8 mouse cellular contexts compared by ENCODE assay signal in the genomic region with DNA sequence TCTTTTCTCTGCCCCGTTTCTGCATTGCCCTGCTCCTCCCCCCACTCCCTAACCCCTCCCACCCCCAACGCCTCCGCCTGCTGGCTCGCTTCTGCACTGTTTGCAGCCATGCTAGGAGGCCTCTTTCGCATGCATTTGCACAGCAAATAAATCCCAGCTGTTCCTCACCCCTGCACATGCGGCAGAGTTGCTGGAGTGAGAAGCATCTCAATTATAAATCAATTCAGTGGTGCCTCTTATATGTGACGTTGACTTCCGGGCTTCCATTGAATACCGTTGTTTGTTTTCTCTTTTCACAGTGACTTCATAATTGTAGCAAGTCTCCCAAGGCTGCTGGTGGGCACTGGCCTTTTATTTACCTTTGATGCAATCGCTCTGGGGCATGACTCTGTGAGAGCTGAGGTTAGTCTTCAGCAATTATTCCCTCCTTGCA.
DNase-seq lines count a peak whose midpoint lies in the region; ATAC-seq and TF ChIP-seq lines count a peak whose summit lies in the region.

No protein-coding gene starts in this region.

- H3K27ac ChIP-seq in heart, postnatal 0 days (ENCODE audit: low read depth) = no peak overlapping the region
- peak overlapping the region; percentile 81 for H3K27ac ChIP-seq in limb, embryonic 10.5 days
- H3K27ac ChIP-seq in midbrain, embryonic 11.5 days (ENCODE audit: low read depth, low read length) = no peak overlapping the region

- no peaks in the 10 kb centered on the region for H3K36me3 ChIP-seq in heart, postnatal 0 days (replicated peaks; ENCODE audit: control insufficient read depth, insufficient read depth, low read length)
- no peaks in the 10 kb centered on the region for H3K36me3 ChIP-seq in limb, embryonic 10.5 days
- H3K36me3 ChIP-seq in midbrain, embryonic 11.5 days (ENCODE audit: control insufficient read depth, insufficient read depth, low read length) = no peaks in the 10 kb centered on the region

- peak; percentile 39; the same call in 1 of the 2 replicates for ATAC-seq in heart, postnatal 0 days (ENCODE audit: insufficient read depth, low read depth)
- peak; percentile 86 for ATAC-seq in midbrain, embryonic 11.5 days (ENCODE audit: low FRiP score)
- no peak for ATAC-seq in megakaryocyte progenitor cell, adult 5-6 weeks (replicated peaks; ENCODE audit: poor library complexity)
- ATAC-seq in monocyte, adult 5-6 weeks (replicated peaks; ENCODE audit: insufficient number of reproducible peaks, low FRiP score, low TSS enrichment, poor library complexity, severe bottlenecking) = no peak

- intact Hi-C loops in gastrocnemius, postnatal 36 days (cut with DNase I) = no loop called here

- peak overlapping the region; percentile 35 for H3K4me2 ChIP-seq in heart, postnatal 0 days (ENCODE audit: low read depth, low read length)
- H3K4me2 ChIP-seq in midbrain, embryonic 11.5 days = peak overlapping the region; percentile 16; the same call in 1 of the 2 replicates

- TF ChIP-seq EP300 in heart, postnatal 0 days (IDR thresholded peaks at IDR 0.05; ENCODE audit: low read depth) = no peak

- no peaks in the 10 kb centered on the region; the same call in 1 of the 2 replicates for H3K4me1 ChIP-seq in heart, postnatal 0 days (ENCODE audit: control insufficient read depth, insufficient read depth)
- H3K4me1 ChIP-seq in limb, embryonic 10.5 days = peaks cover 17% of the 10 kb centered on the region
- H3K4me1 ChIP-seq in midbrain, embryonic 11.5 days (ENCODE audit: control insufficient read depth, insufficient read depth, low read length) = peaks cover 7% of the 10 kb centered on the region

- DNase-seq in gastrocnemius, postnatal 10 days = peak; percentile 25
- no peak for DNase-seq in gastrocnemius, postnatal 36 days
- DNase-seq in adrenal gland, postnatal 36 days = peak; percentile 37 to 56
- DNase-seq in heart, postnatal 0 days (ENCODE audit: low spot score) = peak; percentile 16
- DNase-seq in limb, embryonic 10.5 days (ENCODE audit: low spot score) = peak; percentile 83
- peak; percentile 92 for DNase-seq in midbrain, embryonic 11.5 days (ENCODE audit: low spot score, missing footprints)

- H3K4me3 ChIP-seq in heart, postnatal 0 days (ENCODE audit: low read depth, low read length) = no peak overlapping the region
- H3K4me3 ChIP-seq in limb, embryonic 10.5 days = peak overlapping the region; percentile 21; the same call in 1 of the 2 replicates
- no peak overlapping the region for H3K4me3 ChIP-seq in midbrain, embryonic 11.5 days (ENCODE audit: low read depth, low read length)

- 0 out of 2 replicates have a peak, but pooled peaks have one; percentile 9 for TF ChIP-seq CTCF in heart, postnatal 0 days (IDR thresholded peaks at IDR 0.05; ENCODE audit: low read depth)

- H3K9ac ChIP-seq in heart, postnatal 0 days (replicated peaks; ENCODE audit: low read depth, low read length) = no peak overlapping the region
- H3K9ac ChIP-seq in midbrain, embryonic 11.5 days (ENCODE audit: low read length) = no peak overlapping the region

- WGBS in heart, postnatal 0 days = 10% methylated on average over 10 of the region's 10 CpGs
- WGBS in limb, embryonic 10.5 days = under 1% methylated on average over 10 of the region's 10 CpGs
- WGBS in midbrain, embryonic 11.5 days = 7% methylated on average over 10 of the region's 10 CpGs

- no peaks in the 10 kb centered on the region; the same call in 1 of the 2 replicates for H3K9me3 ChIP-seq in heart, postnatal 0 days (replicated peaks; ENCODE audit: control insufficient read depth, low read length)
- H3K9me3 ChIP-seq in limb, embryonic 10.5 days (replicated peaks) = no peaks in the 10 kb centered on the region
- peaks cover 4% of the 10 kb centered on the region; the same call in 1 of the 2 replicates for H3K9me3 ChIP-seq in midbrain, embryonic 11.5 days (ENCODE audit: control insufficient read depth, low read length)

- H3K27me3 ChIP-seq in heart, postnatal 0 days (ENCODE audit: control insufficient read depth, insufficient read depth, low read length) = no peaks in the 10 kb centered on the region
- no peaks in the 10 kb centered on the region for H3K27me3 ChIP-seq in limb, embryonic 10.5 days (ENCODE audit: low read depth, poor library complexity, severe bottlenecking)
- no peaks in the 10 kb centered on the region for H3K27me3 ChIP-seq in midbrain, embryonic 11.5 days (ENCODE audit: control insufficient read depth, insufficient read depth, low read length)

Comparison
In these comparisons a context has a peak if more than half of its experiments do, and no peak if none do; other contexts are left out.
1. DNase-seq: peak in gastrocnemius, postnatal 10 days (single experiment), adrenal gland, postnatal 36 days (2 of 2), heart, postnatal 0 days (single experiment), limb, embryonic 10.5 days (single experiment) and midbrain, embryonic 11.5 days (single experiment); none in gastrocnemius, postnatal 36 days (0 of 2).
2. ATAC-seq: peak in heart, postnatal 0 days (single experiment) and midbrain, embryonic 11.5 days (single experiment); none in megakaryocyte progenitor cell, adult 5-6 weeks (single experiment) and monocyte, adult 5-6 weeks (single experiment).